Mouse (Mus musculus): ENCODE results near the gene Tifab. TPM values are rescaled to one million over a fixed set of nuclear protein-coding genes. Genes with fewer than 3 reads are reported as not detected.

Tifab gene
- total and polyA plus RNA-seq, 3 experiments, result 1.9 to 6.7 (median 4.7) TPM

DNA sequence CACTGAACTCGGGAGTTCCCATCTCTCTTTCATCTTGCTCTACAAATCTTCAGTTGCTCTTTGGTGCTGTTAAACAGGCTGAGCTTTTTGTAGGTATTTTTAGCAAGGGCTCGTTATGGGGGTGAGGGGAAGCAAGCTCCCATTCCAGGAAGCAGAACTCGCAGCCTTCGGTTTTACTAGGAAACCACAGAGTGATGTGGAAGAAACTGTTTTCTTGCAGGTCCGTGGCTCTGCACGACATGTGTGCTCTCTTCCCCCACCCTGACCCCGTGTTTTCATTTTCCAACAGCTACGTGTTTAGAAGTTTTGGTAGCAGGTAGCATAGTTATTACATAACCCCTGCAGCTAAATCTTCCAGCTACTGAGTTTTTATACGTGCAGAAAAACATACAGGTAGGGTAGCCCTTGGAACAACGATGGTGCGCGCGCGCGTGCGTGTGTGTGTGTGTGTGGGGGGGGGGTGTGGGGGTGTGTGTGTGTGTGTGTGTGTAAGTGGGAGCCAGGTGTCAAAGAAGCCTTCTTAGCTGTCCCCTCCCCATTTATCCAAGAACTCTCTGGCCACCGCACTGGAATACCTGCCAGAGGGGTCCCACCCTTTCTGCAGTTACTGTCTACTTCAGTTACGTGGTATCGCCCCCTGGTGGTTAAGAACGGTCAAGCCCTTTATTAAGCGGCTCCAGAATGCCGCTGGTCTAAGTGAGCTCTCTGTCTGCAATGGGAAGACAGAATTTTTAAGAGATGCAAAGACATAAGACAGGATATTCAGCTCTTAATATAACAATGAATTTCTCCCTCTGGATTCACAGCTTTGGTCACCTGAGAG lies 27.1 kb downstream of the Tifab start (continued):
- TF ChIP-seq TBP (conservative IDR thresholded peaks at IDR 0.05; ENCODE audit: low read depth, low read length) (no peak), KAT2A (IDR thresholded peaks at IDR 0.05; ENCODE audit: insufficient replicate concordance, low read length) (no peak), CHD2 (IDR thresholded peaks at IDR 0.05; ENCODE audit: low read length) (no peak), ETS1 (conservative IDR thresholded peaks at IDR 0.05; ENCODE audit: low read depth, low read length) (no peak), ZKSCAN1 (IDR thresholded peaks at IDR 0.05; ENCODE audit: borderline replicate concordance, low read depth, low read length) (no peak), MAX (IDR thresholded peaks at IDR 0.05; ENCODE audit: low read length) (no peak; the same call in 1 of the 2 replicates), ZNF384 (IDR thresholded peaks at IDR 0.05; ENCODE audit: low read depth, low read length) (no peak), TCF12 (IDR thresholded peaks at IDR 0.05; ENCODE audit: low read depth, low read length) (peak; percentile 39; the same call in 1 of the 2 replicates), GABPA (IDR thresholded peaks at IDR 0.05; ENCODE audit: insufficient replicate concordance, low read depth, low read length) (no peak), CHD1 (IDR thresholded peaks at IDR 0.05; ENCODE audit: low read depth, low read length) (no peak), RCOR1 (conservative IDR thresholded peaks at IDR 0.05; ENCODE audit: low read depth, low read length) (no peak), JUN (IDR thresholded peaks at IDR 0.05; ENCODE audit: insufficient read depth, low read depth, low read length) (no peak), HCFC1 (IDR thresholded peaks at IDR 0.05; ENCODE audit: low read depth, low read length) (no peak; the same call in 1 of the 2 replicates), SMC3 (IDR thresholded peaks at IDR 0.05; ENCODE audit: low read depth, low read length) (peak; percentile 76), NELFE (IDR thresholded peaks at IDR 0.05; ENCODE audit: low read depth, low read length) (peak; percentile 45; the same call in 1 of the 2 replicates), NRF1 (IDR thresholded peaks at IDR 0.05; ENCODE audit: low read depth, low read length) (peak; percentile 77), USF1 (IDR thresholded peaks at IDR 0.05; ENCODE audit: low read depth, low read length) (no peak), UBTF (IDR thresholded peaks at IDR 0.05; ENCODE audit: low read depth, low read length) (no peak), SIN3A (IDR thresholded peaks at IDR 0.05; ENCODE audit: low read length) (peak; percentile 44; the same call in 1 of the 2 replicates), PAX5 (IDR thresholded peaks at IDR 0.05; ENCODE audit: low read length) (no peak)

DNA sequence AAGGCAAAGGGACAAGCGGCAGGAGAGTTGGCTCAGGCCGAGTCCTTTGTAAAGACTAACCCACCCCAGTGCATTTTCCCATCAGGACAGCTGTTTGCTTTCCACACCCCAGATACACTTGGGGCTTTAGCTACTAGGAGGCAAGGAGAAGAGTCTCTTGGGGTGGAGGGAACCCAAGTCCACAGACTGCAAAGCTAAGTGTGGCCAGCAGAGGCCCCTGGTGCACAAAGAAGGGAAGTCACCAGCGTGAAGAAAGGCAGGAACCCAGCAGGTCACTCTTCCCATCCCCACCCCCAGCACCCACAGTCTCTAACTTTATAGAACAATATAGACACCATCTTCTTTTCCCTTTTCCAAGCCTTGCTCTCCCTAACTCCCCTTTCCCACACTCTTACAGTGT lies 33.2 kb downstream of the Tifab start:
- dilution Hi-C loops (cut with MboI; ENCODE audit: extremely low pct_ligation_motif_present, extremely low pct_unique_long_range_greater_than_20kb, low sequenced_read_pairs), result no loop called here
- H3K79me2 ChIP-seq (replicated peaks; ENCODE audit: control insufficient read depth, extremely low read depth, insufficient read depth, poor library complexity, severe bottlenecking), result no peaks in the 10 kb centered on the region
- no peak overlapping the region for H3K4me3 ChIP-seq (replicated peaks in 1 of 3; ENCODE audit: low read depth in 2 of 3, low read length in 2 of 3, poor library complexity in 1 of 3)
- H3K4me2 ChIP-seq (ENCODE audit: insufficient read depth, low read depth, poor library complexity, severe bottlenecking), result no peak overlapping the region
- TF ChIP-seq UBTF (IDR thresholded peaks at IDR 0.05; ENCODE audit: low read depth, low read length) (no peak), RAD21 (IDR thresholded peaks at IDR 0.05; ENCODE audit: low read depth, low read length) (peak; percentile 73), MEF2A (IDR thresholded peaks at IDR 0.05; ENCODE audit: borderline replicate concordance, low read depth, low read length) (no peak; the same call in 1 of the 2 replicates), ZNF384 (IDR thresholded peaks at IDR 0.05; ENCODE audit: low read depth, low read length) (no peak), MAZ (IDR thresholded peaks at IDR 0.05; ENCODE audit: low read depth, low read length) (0 out of 2 replicates have a peak, but pooled peaks have one; percentile 34), CHD1 (IDR thresholded peaks at IDR 0.05; ENCODE audit: low read depth, low read length) (no peak), GABPA (IDR thresholded peaks at IDR 0.05; ENCODE audit: insufficient replicate concordance, low read depth, low read length) (no peak), CHD2 (IDR thresholded peaks at IDR 0.05; ENCODE audit: low read length) (no peak), SMC3 (IDR thresholded peaks at IDR 0.05; ENCODE audit: low read depth, low read length) (peak; percentile 68), MXI1 (IDR thresholded peaks at IDR 0.05; ENCODE audit: low read depth, low read length) (no peak), PAX5 (IDR thresholded peaks at IDR 0.05; ENCODE audit: low read length) (no peak), TBP (conservative IDR thresholded peaks at IDR 0.05; ENCODE audit: low read depth, low read length) (no peak), NRF1 (IDR thresholded peaks at IDR 0.05; ENCODE audit: low read depth, low read length) (no peak), ZC3H11A (IDR thresholded peaks at IDR 0.05; ENCODE audit: low read depth, low read length) (peak; percentile 2; the same call in 1 of the 2 replicates), TCF12 (IDR thresholded peaks at IDR 0.05; ENCODE audit: low read depth, low read length) (no peak), ZMIZ1 (IDR thresholded peaks at IDR 0.05; ENCODE audit: low read depth, low read length) (no peak), RCOR1 (conservative IDR thresholded peaks at IDR 0.05; ENCODE audit: low read depth, low read length) (no peak), SIN3A (IDR thresholded peaks at IDR 0.05; ENCODE audit: low read length) (no peak), HCFC1 (IDR thresholded peaks at IDR 0.05; ENCODE audit: low read depth, low read length) (no peak), CTCF (conservative IDR thresholded peaks at IDR 0.05 in 1 of 2, IDR thresholded peaks at IDR 0.05 in 1 of 2; ENCODE audit: low read depth in 2 of 2, low read length in 2 of 2) (peak in 1 of 2 experiments; percentile 78; a peak in 3 of 4 replicates), IRF4 (IDR thresholded peaks at IDR 0.05; ENCODE audit: low read depth, low read length) (peak; percentile 13; the same call in 1 of the 2 replicates), JUN (IDR thresholded peaks at IDR 0.05; ENCODE audit: insufficient read depth, low read depth, low read length) (no peak), JUND (conservative IDR thresholded peaks at IDR 0.05; ENCODE audit: low read depth, low read length) (no peak), POLR2A (IDR thresholded peaks at IDR 0.05; ENCODE audit: low read depth, low read length) (no peak), ELF1 (IDR thresholded peaks at IDR 0.05; ENCODE audit: low read depth, low read length) (no peak; the same call in 1 of the 2 replicates)
- no peak overlapping the region for H3K27ac ChIP-seq (ENCODE audit: insufficient read depth, low read depth)
- no peaks in the 10 kb centered on the region for H3K9me3 ChIP-seq (replicated peaks; ENCODE audit: low read length)
- no peak for DNase-seq (ENCODE audit: extremely low read depth)
- H3K4me1 ChIP-seq (ENCODE audit: control insufficient read depth in 1 of 2, insufficient read depth in 2 of 2), result peaks cover 0 to 8% of the 10 kb centered on the region in 2 experiments; a peak in 2 of 4 replicates
- no peak overlapping the region for H3K9ac ChIP-seq (ENCODE audit: insufficient read depth, low read depth)
- H3K27me3 ChIP-seq (replicated peaks), result peaks cover 10% of the 10 kb centered on the region
- H3K36me3 ChIP-seq (replicated peaks in 1 of 2; ENCODE audit: control insufficient read depth in 1 of 2, insufficient read depth in 1 of 2, low read length in 1 of 2), result no peaks in the 10 kb centered on the region
- in situ Hi-C loops (cut with MboI; ENCODE audit: low pct_ligation_motif_present, low pct_unique_long_range_greater_than_20kb, low sequenced_read_pairs), result no loop called here

Data from CH12.LX (cell line).